Mouse (Mus musculus) kidney, embryonic 14.5 days (tissue): ENCODE data around the gene Tspan7. TPM values are rescaled to one million over a fixed set of nuclear protein-coding genes. Genes with fewer than 3 reads are reported as not detected.

Experiments used
- ATAC-seq: fragments of 200-750 bp; cut with Nextera tagmentation; 2 replicates; pipeline ENCODE4 v1.8.0; 2017; ENCODE audit warnings: moderate number of reproducible peaks, mild to moderate bottlenecking, moderate TSS enrichment, moderate library complexity; ENCODE audit not compliant: low FRiP score, low TSS enrichment
- H3K27ac ChIP-seq: fragments of 300-500 bp; sonication (generic); 2 replicates; pipeline ENCODE4 v1.5.1; 2014; ENCODE audit warnings: low read depth, mild to moderate bottlenecking, low read length, moderate library complexity, mixed read lengths
- H3K27me3 ChIP-seq: fragments of 300-500 bp; sonication (generic); 2 replicates; pipeline ENCODE4 v1.6.1; 2014; ENCODE audit warnings: mild to moderate bottlenecking, low read length; ENCODE audit not compliant: control insufficient read depth, insufficient read depth
- H3K36me3 ChIP-seq: fragments of 300-500 bp; sonication (generic); 2 replicates; pipeline ENCODE4 v1.6.1; 2014; ENCODE audit warnings: low read length, mixed read lengths; ENCODE audit not compliant: control insufficient read depth, insufficient read depth
- H3K4me1 ChIP-seq: fragments of 300-500 bp; sonication (generic); 2 replicates; pipeline ENCODE4 v1.6.1; 2014; ENCODE audit warnings: low read length, mixed read lengths; ENCODE audit not compliant: control insufficient read depth, insufficient read depth
- H3K4me2 ChIP-seq: fragments of 300-500 bp; sonication (generic); replicated peaks from 2 replicates; pipeline ENCODE4 v1.6.1; 2014; ENCODE audit warnings: low read depth, mild to moderate bottlenecking, low read length
- H3K4me3 ChIP-seq: fragments of 300-500 bp; sonication (generic); 2 replicates; pipeline ENCODE4 v1.5.1; 2014; ENCODE audit warnings: mild to moderate bottlenecking, low read length
- H3K9ac ChIP-seq: fragments of 300-500 bp; sonication (generic); 2 replicates; pipeline ENCODE4 v1.6.1; 2014; ENCODE audit warnings: low read depth, mild to moderate bottlenecking, low read length, moderate library complexity
- H3K9me3 ChIP-seq: fragments of 300-500 bp; sonication (generic); 2 replicates; pipeline ENCODE4 v1.6.1; 2016; ENCODE audit warnings: low read length; ENCODE audit not compliant: control insufficient read depth
- WGBS: fragments of 180-500 bp; shearing (Covaris S2); extraction: QIAGEN DNeasy Blood & Tissue Kit; methylation state at CpG from one replicate; pipeline ENCODE4 v1.1.7; 2014; 5-methylcytosine and 5-hydroxymethylcytosine counted together
- polyA plus RNA-seq: library from polyadenylated mRNA; unstranded; fragments of >200 nt; fragmentation: Nextera tagmentation; extraction: Ambion mirVana; gene quantifications from 2 replicates; pipeline ENCODE4 v1.2.1, GENCODE M21; 2014

Gene Tspan7
- polyA plus RNA-seq, 1 experiment from 2014 or later, result 101 TPM

DNA sequence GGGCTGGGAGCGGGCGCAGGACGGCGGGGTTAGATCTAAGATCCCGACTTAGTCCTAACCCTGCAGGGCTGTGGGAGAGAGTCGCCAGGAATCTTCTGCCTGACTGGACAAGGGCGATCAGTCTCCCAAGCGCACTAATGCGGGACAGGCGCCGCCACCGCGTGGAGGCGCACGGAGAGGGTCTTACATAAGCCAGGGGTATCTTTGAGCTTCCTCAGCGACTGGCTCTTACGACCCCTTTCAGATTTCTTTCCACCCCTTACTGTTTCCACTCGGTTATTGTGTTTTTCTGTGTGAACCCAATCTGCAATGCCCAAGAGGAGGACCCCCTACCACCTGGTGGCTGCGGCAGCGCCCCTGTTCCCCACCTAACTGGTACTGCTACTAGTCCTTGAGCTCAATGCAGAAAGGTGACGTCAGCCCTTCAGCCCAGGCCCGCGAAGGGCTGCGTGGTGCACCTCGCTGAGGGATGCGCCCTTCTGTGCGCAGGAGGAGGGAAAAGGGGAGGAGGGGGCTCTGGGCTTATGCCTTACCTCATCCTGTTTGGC is 780 bp downstream of the Tspan7 start:
- peak; percentile 90 for ATAC-seq
- Histone ChIP-seq H3K9ac (peak overlapping the region; percentile 58; the same call in 1 of the 2 replicates), H3K4me3 (peak overlapping the region; percentile 52), H3K4me1 (no peaks in the 10 kb centered on the region; the same call in 1 of the 2 replicates), H3K4me2 (peak overlapping the region; percentile 51), H3K36me3 (no peaks in the 10 kb centered on the region), H3K27ac (no peak overlapping the region), H3K9me3 (no peaks in the 10 kb centered on the region), H3K27me3 (no peaks in the 10 kb centered on the region)
- 20% methylated on average over 27 of the region's 27 CpGs for WGBS

DNA sequence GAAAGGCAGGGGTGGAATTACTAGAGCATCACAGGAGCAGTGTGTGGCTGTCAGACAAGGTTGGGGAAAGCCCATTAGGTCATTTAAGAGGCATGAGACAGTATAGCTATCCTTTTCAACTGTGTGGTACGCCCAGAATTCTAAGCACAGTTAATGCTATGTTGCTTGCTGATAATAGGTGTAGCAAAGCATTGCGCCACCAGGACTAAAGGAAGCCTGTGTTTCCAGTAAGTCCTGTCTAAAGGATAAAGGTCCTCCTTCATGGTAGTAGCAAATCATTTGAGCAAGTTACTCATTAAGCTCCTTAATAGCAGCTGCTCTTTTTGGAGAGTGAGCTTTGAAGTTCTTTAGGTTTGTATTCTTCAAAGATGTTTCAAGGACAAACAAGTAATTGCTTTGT is 13.6 kb downstream of the Tspan7 start:
- Histone ChIP-seq H3K27ac (no peak overlapping the region), H3K9me3 (no peaks in the 10 kb centered on the region), H3K4me3 (no peak overlapping the region), H3K4me2 (no peak overlapping the region), H3K36me3 (no peaks in the 10 kb centered on the region), H3K9ac (no peak overlapping the region), H3K4me1 (no peaks in the 10 kb centered on the region), H3K27me3 (no peaks in the 10 kb centered on the region)
- no peak for ATAC-seq
- 85% methylated on average over 2 of the region's 2 CpGs for WGBS

GRCm38 (mm10) chrX:10502616-10503015 is 17.7 kb downstream of the Tspan7 start:
- Histone ChIP-seq H3K4me1 (no peaks in the 10 kb centered on the region), H3K36me3 (no peaks in the 10 kb centered on the region), H3K27ac (no peak overlapping the region), H3K9me3 (no peaks in the 10 kb centered on the region), H3K4me3 (no peak overlapping the region), H3K4me2 (no peak overlapping the region), H3K27me3 (no peaks in the 10 kb centered on the region), H3K9ac (no peak overlapping the region)
- no peak for ATAC-seq
- 53% methylated on average over 2 of the region's 2 CpGs for WGBS

DNA sequence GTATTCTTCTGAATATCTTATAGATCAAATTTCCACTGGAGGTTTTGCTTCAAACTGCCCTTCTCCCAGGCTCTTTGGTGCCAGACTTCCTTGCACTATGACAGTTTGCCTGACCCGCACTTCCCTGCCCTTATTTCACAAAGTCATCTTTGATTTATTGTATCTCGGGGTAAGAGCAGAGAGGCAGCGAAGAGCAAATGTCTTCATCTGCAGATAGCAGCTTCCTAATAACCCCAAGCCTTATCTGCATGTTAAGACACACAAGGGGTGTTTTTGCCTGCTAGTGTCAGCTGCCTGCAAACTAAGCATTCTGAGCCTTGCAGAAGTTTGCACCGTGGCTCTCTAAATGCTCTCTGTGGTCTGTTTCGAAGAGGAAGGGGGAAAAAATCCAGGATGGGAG is 29.5 kb downstream of the Tspan7 start:
- Histone ChIP-seq H3K27me3 (no peaks in the 10 kb centered on the region), H3K36me3 (no peaks in the 10 kb centered on the region), H3K4me1 (0 out of 2 replicates have a peak, but pooled peaks cover 4% of the 10 kb centered on the region), H3K4me2 (no peak overlapping the region), H3K9ac (no peak overlapping the region), H3K27ac (no peak overlapping the region), H3K9me3 (no peaks in the 10 kb centered on the region), H3K4me3 (no peak overlapping the region)
- ATAC-seq, result no peak
- 49% methylated on average over 5 of the region's 5 CpGs for WGBS

DNA sequence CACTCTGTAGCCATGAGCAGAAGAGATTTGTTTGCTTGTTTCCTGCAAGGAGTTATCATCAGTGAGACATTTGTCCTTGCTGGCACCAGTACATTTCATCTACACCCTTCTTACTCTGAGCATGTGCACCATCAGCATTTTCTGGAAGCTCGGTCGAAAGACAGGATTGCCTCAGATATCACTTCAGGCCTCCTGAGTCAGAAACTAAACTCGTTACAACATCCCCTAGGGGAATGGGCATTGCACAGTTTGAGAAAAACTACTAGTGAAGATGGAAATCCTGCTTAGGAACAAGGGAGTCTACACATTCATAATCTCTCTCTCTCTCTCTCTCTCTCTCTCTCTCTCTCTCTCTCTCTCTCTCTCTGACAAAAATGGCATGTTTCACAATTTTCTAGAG is 30.0 kb downstream of the Tspan7 start:
- WGBS, result 68% methylated on average over 3 of the region's 3 CpGs
- H3K4me2 ChIP-seq, result no peak overlapping the region
- H3K27me3 ChIP-seq, result no peaks in the 10 kb centered on the region
- no peak for ATAC-seq
- no peaks in the 10 kb centered on the region for H3K36me3 ChIP-seq
- H3K4me3 ChIP-seq, result no peak overlapping the region
- H3K9ac ChIP-seq, result no peak overlapping the region
- no peaks in the 10 kb centered on the region for H3K9me3 ChIP-seq
- no peak overlapping the region for H3K27ac ChIP-seq
- 0 out of 2 replicates have a peak, but pooled peaks cover 4% of the 10 kb centered on the region for H3K4me1 ChIP-seq

DNA sequence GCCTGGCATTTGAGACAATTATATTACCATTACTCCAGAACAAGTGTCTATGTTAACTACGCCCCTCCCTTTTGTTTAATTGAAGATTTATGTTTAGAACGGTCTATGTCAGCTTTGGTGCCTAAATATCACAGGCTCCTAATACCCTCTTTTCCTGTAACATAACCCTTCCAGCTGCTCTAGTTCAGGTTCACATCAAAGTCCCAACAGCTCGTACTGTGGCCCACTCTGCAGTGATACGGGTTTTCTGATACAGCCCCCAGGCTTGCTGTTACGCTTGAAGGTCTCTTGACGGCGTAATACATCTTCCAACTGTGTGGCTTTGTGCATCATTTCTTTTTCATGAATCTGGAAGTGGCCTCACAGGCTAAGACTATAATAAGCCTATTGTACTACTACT is 31.5 kb downstream of the Tspan7 start:
- ATAC-seq, result peak; percentile 75; the same call in 1 of the 2 replicates

GRCm38 (mm10) chrX:10516925-10517324 is 32.0 kb downstream of the Tspan7 start:
- Histone ChIP-seq H3K9me3 (no peaks in the 10 kb centered on the region), H3K4me2 (no peak overlapping the region), H3K36me3 (no peaks in the 10 kb centered on the region), H3K4me1 (0 out of 2 replicates have a peak, but pooled peaks cover 4% of the 10 kb centered on the region), H3K27me3 (no peaks in the 10 kb centered on the region), H3K4me3 (no peak overlapping the region), H3K9ac (no peak overlapping the region), H3K27ac (no peak overlapping the region)
- ATAC-seq, result no peak
- WGBS, result 60% methylated on average over 6 of the region's 6 CpGs

More for the DNA sequence above, 31.5 kb downstream of the Tspan7 start:
- H3K4me3 ChIP-seq, result no peak overlapping the region
- no peak overlapping the region for H3K9ac ChIP-seq
- H3K27me3 ChIP-seq, result no peaks in the 10 kb centered on the region
- no peaks in the 10 kb centered on the region for H3K9me3 ChIP-seq
- no peak overlapping the region for H3K4me2 ChIP-seq
- H3K4me1 ChIP-seq, result 0 out of 2 replicates have a peak, but pooled peaks cover 4% of the 10 kb centered on the region
- WGBS, result 58% methylated on average over 7 of the region's 7 CpGs
- H3K27ac ChIP-seq, result no peak overlapping the region
- H3K36me3 ChIP-seq, result no peaks in the 10 kb centered on the region

GRCm38 (mm10) chrX:10517756-10518155 is 32.8 kb downstream of the Tspan7 start:
- no peaks in the 10 kb centered on the region for H3K36me3 ChIP-seq
- no peak overlapping the region for H3K4me3 ChIP-seq
- ATAC-seq, result no peak
- H3K4me1 ChIP-seq, result 0 out of 2 replicates have a peak, but pooled peaks cover 4% of the 10 kb centered on the region
- H3K27me3 ChIP-seq, result no peaks in the 10 kb centered on the region
- H3K9me3 ChIP-seq, result no peaks in the 10 kb centered on the region
- no peak overlapping the region for H3K27ac ChIP-seq
- WGBS, result 80% methylated on average over 4 of the region's 4 CpGs
- H3K9ac ChIP-seq, result no peak overlapping the region
- H3K4me2 ChIP-seq, result no peak overlapping the region

DNA sequence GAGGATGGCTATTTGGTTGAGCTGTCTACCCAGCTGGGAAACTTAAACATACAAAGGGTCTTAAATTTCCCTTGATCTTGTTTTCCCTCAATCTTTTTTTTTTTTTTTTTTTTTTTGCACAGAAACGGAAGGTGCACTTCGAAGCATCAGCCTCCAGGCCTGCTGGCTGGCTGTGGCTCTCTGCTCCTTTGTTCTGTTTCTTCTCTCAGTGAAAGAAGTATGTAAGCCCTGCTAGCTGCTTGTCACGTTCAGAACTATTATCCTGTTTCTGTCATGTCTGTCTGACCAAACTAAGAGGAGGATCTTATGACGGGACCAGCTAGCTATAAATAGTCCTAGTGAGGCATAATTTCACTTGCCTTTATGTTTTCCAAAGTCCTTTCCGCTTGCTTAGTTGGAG is 33.6 kb downstream of the Tspan7 start:
- Histone ChIP-seq H3K9me3 (no peaks in the 10 kb centered on the region), H3K36me3 (no peaks in the 10 kb centered on the region), H3K9ac (no peak overlapping the region), H3K27ac (no peak overlapping the region), H3K4me1 (0 out of 2 replicates have a peak, but pooled peaks cover 4% of the 10 kb centered on the region), H3K4me2 (no peak overlapping the region), H3K4me3 (no peak overlapping the region), H3K27me3 (no peaks in the 10 kb centered on the region)
- WGBS, result 51% methylated on average over 5 of the region's 5 CpGs
- ATAC-seq, result peak; percentile 40; the same call in 1 of the 2 replicates
